Mouse (Mus musculus) heart, embryonic 15.5 days (tissue): ENCODE measurements at regions not wholly inside any gene's neighbourhood (a gene's known extent, or its start where the extent isn't known, plus 50 kb on each side); places are given as distances from the start of the nearest gene placed in this dataset.
A peak's percentile ranks its signal among the peaks of the same experiment; 100 is the strongest.

Experiments used
- ATAC-seq: fragments of 200-750 bp; cut with Nextera tagmentation; replicated peaks from 2 replicates; pipeline ENCODE4 v1.8.0; 2017; ENCODE audit warnings: low read depth, moderate TSS enrichment; ENCODE audit not compliant: insufficient number of reproducible peaks, insufficient read depth, low FRiP score
- H3K27ac ChIP-seq: fragments of 300-500 bp; sonication (generic); 2 replicates; pipeline ENCODE4 v1.5.1; 2015; ENCODE audit warnings: mild to moderate bottlenecking, inconsistent platforms
- H3K27me3 ChIP-seq: fragments of 300-500 bp; sonication (generic); 2 replicates; pipeline ENCODE4 v1.6.1; 2015; ENCODE audit warnings: inconsistent platforms
- H3K36me3 ChIP-seq: fragments of 300-500 bp; sonication (generic); 2 replicates; pipeline ENCODE4 v1.6.1; 2015; ENCODE audit warnings: mild to moderate bottlenecking, inconsistent platforms
- H3K4me1 ChIP-seq: fragments of 300-500 bp; sonication (generic); replicated peaks from 2 replicates; pipeline ENCODE4 v1.6.1; 2015; ENCODE audit warnings: inconsistent platforms
- H3K4me2 ChIP-seq: fragments of 300-500 bp; sonication (generic); 2 replicates; pipeline ENCODE4 v1.6.1; 2015; ENCODE audit warnings: inconsistent platforms, mild to moderate bottlenecking, moderate library complexity
- H3K4me3 ChIP-seq: fragments of 300-500 bp; sonication (generic); 2 replicates; pipeline ENCODE4 v1.5.1; 2015; ENCODE audit warnings: mild to moderate bottlenecking, inconsistent platforms
- H3K9ac ChIP-seq: fragments of 300-500 bp; sonication (generic); 2 replicates; pipeline ENCODE4 v1.6.1; 2015; ENCODE audit warnings: mild to moderate bottlenecking, inconsistent platforms
- H3K9me3 ChIP-seq: fragments of 300-500 bp; sonication (generic); replicated peaks from 2 replicates; pipeline ENCODE4 v1.6.1; 2016; ENCODE audit warnings: inconsistent platforms
- WGBS: fragments of 180-500 bp; shearing (Covaris S2); methylation state at CpG from one replicate; pipeline ENCODE4 v1.1.7; 2015; ENCODE audit warnings: mixed read lengths; 5-methylcytosine and 5-hydroxymethylcytosine counted together

- H3K4me3 ChIP-seq: no peak overlapping the region
- no peak overlapping the region for H3K9ac ChIP-seq
- H3K4me2 ChIP-seq: no peak overlapping the region
- 63% methylated on average over 5 of the region's 5 CpGs for WGBS
- no peaks in the 10 kb centered on the region for H3K27me3 ChIP-seq
- H3K4me1 ChIP-seq: no peaks in the 10 kb centered on the region
- H3K36me3 ChIP-seq: no peaks in the 10 kb centered on the region
- H3K9me3 ChIP-seq: no peaks in the 10 kb centered on the region
- no peak for ATAC-seq
- H3K27ac ChIP-seq: no peak overlapping the region
Observed at GRCm38 (mm10) chr15:16404077-16404476, 324.5 kb upstream of the Cdh9 start.

- H3K4me1 ChIP-seq: no peaks in the 10 kb centered on the region
- H3K4me2 ChIP-seq: no peak overlapping the region
- no peak for ATAC-seq
- H3K27ac ChIP-seq: no peak overlapping the region
- no peak overlapping the region for H3K9ac ChIP-seq
- no peaks in the 10 kb centered on the region for H3K27me3 ChIP-seq
- no peak overlapping the region for H3K4me3 ChIP-seq
- no peaks in the 10 kb centered on the region for H3K9me3 ChIP-seq
- H3K36me3 ChIP-seq: no peaks in the 10 kb centered on the region
Observed at GRCm38 (mm10) chr15:16406203-16406602, 322.4 kb upstream of the Cdh9 start.

GRCm38 (mm10) chr15:16411686-16412085, 316.9 kb upstream of the Cdh9 start:
- no peak overlapping the region for H3K4me2 ChIP-seq
- no peaks in the 10 kb centered on the region for H3K4me1 ChIP-seq
- no peaks in the 10 kb centered on the region for H3K36me3 ChIP-seq
- WGBS: 77% methylated on average over 1 of the region's 1 CpGs
- no peaks in the 10 kb centered on the region for H3K27me3 ChIP-seq
- no peak overlapping the region for H3K27ac ChIP-seq
- H3K9ac ChIP-seq: no peak overlapping the region
- no peak for ATAC-seq
- no peak overlapping the region for H3K4me3 ChIP-seq
- H3K9me3 ChIP-seq: no peaks in the 10 kb centered on the region

- WGBS: 53% methylated on average over 3 of the region's 3 CpGs
- Histone ChIP-seq H3K4me2 (no peak overlapping the region), H3K36me3 (no peaks in the 10 kb centered on the region), H3K9ac (no peak overlapping the region), H3K4me1 (no peaks in the 10 kb centered on the region), H3K27ac (no peak overlapping the region), H3K27me3 (no peaks in the 10 kb centered on the region), H3K9me3 (no peaks in the 10 kb centered on the region), H3K4me3 (no peak overlapping the region)
- no peak for ATAC-seq
Observed at GRCm38 (mm10) chr15:16417719-16418118, 310.8 kb upstream of the Cdh9 start.

GRCm38 (mm10) chr15:16423019-16423418, 305.5 kb upstream of the Cdh9 start:
- no peak for ATAC-seq
- Histone ChIP-seq H3K9me3 (no peaks in the 10 kb centered on the region), H3K27me3 (no peaks in the 10 kb centered on the region), H3K4me3 (no peak overlapping the region), H3K4me1 (no peaks in the 10 kb centered on the region), H3K36me3 (no peaks in the 10 kb centered on the region), H3K9ac (no peak overlapping the region), H3K27ac (no peak overlapping the region), H3K4me2 (no peak overlapping the region)
- WGBS: 73% methylated on average over 3 of the region's 3 CpGs

DNA sequence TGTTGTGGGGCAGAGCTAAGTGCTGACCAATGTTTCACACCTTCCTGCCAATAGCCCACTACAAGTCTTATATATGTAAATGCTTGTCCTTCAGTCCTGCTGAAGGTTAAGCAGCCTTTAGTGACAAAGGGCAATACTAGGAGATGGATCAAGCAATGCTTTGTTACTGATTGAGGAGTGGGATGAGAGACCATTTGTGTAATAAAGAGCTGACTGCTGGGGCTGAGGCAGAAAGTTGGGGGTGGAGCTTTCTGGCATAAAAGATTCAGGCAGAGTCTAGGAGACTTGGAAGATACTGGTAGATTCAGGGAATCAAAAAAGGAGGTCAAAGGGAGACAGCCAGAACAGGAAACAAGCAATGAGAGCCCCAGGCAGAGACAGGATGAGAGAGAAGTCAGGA, 281.9 kb upstream of the Cdh9 start:
- no peak overlapping the region for H3K4me3 ChIP-seq
- H3K27ac ChIP-seq: no peak overlapping the region
- no peak overlapping the region for H3K9ac ChIP-seq
- no peak for ATAC-seq
- H3K36me3 ChIP-seq: no peaks in the 10 kb centered on the region
- H3K4me2 ChIP-seq: no peak overlapping the region
- H3K4me1 ChIP-seq: no peaks in the 10 kb centered on the region
- no peaks in the 10 kb centered on the region for H3K27me3 ChIP-seq
- no peaks in the 10 kb centered on the region for H3K9me3 ChIP-seq

- 26% methylated on average over 3 of the region's 3 CpGs for WGBS
- H3K4me1 ChIP-seq: no peaks in the 10 kb centered on the region
- no peak overlapping the region for H3K4me3 ChIP-seq
- H3K9ac ChIP-seq: no peak overlapping the region
- no peak for ATAC-seq
- H3K9me3 ChIP-seq: no peaks in the 10 kb centered on the region
- H3K27me3 ChIP-seq: no peaks in the 10 kb centered on the region
- no peak overlapping the region for H3K27ac ChIP-seq
- H3K4me2 ChIP-seq: no peak overlapping the region
- no peaks in the 10 kb centered on the region for H3K36me3 ChIP-seq
Observed at GRCm38 (mm10) chr15:16491238-16491637, 237.3 kb upstream of the Cdh9 start.

DNA sequence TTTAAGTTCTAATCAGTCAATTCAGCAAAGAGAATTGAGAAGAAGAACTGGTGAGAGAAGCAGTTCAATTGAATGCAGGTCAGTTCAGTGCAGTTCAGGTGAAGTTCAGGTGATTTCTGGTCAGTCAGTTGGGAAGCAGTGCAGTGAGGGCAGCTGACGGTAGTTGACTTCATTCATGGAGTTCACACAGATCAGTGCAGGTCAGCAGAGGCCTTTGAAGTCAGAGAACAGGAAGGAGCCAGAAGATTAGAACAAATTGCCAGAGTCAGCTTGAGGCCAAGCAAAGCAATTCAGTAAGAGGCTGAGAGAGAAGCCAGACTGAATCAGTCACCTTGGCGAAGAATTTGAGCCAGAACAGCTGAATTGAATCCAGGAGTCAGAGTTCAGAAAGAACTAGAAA, 235.7 kb upstream of the Cdh9 start:
- H3K4me3 ChIP-seq: no peak overlapping the region
- H3K4me1 ChIP-seq: no peaks in the 10 kb centered on the region
- 47% methylated on average over 2 of the region's 2 CpGs for WGBS
- no peak overlapping the region for H3K9ac ChIP-seq
- no peaks in the 10 kb centered on the region for H3K9me3 ChIP-seq
- no peak for ATAC-seq
- H3K27ac ChIP-seq: no peak overlapping the region
- no peak overlapping the region for H3K4me2 ChIP-seq
- H3K36me3 ChIP-seq: no peaks in the 10 kb centered on the region
- no peaks in the 10 kb centered on the region for H3K27me3 ChIP-seq

GRCm38 (mm10) chr15:16520556-16520955, 208.0 kb upstream of the Cdh9 start:
- Histone ChIP-seq H3K27me3 (no peaks in the 10 kb centered on the region), H3K4me1 (no peaks in the 10 kb centered on the region), H3K36me3 (no peaks in the 10 kb centered on the region), H3K4me3 (no peak overlapping the region), H3K27ac (no peak overlapping the region), H3K9ac (no peak overlapping the region), H3K9me3 (no peaks in the 10 kb centered on the region), H3K4me2 (no peak overlapping the region)
- no peak for ATAC-seq
- 67% methylated on average over 4 of the region's 4 CpGs for WGBS

- peak; percentile 31; the same call in 1 of the 2 replicates for ATAC-seq
- no peaks in the 10 kb centered on the region for H3K9me3 ChIP-seq
- H3K9ac ChIP-seq: no peak overlapping the region
- no peak overlapping the region for H3K27ac ChIP-seq
- no peaks in the 10 kb centered on the region for H3K27me3 ChIP-seq
- no peak overlapping the region for H3K4me2 ChIP-seq
- 80% methylated on average over 6 of the region's 6 CpGs for WGBS
- no peaks in the 10 kb centered on the region for H3K4me1 ChIP-seq
- no peak overlapping the region for H3K4me3 ChIP-seq
- H3K36me3 ChIP-seq: no peaks in the 10 kb centered on the region
Observed at GRCm38 (mm10) chr15:16532587-16532986, 196.0 kb upstream of the Cdh9 start.

GRCm38 (mm10) chr15:16541226-16541625, 187.3 kb upstream of the Cdh9 start:
- H3K9me3 ChIP-seq: no peaks in the 10 kb centered on the region
- H3K9ac ChIP-seq: no peak overlapping the region
- no peaks in the 10 kb centered on the region for H3K4me1 ChIP-seq
- H3K4me3 ChIP-seq: no peak overlapping the region
- no peak for ATAC-seq
- H3K27me3 ChIP-seq: no peaks in the 10 kb centered on the region
- H3K27ac ChIP-seq: no peak overlapping the region
- 40% methylated on average over 1 of the region's 1 CpGs for WGBS
- H3K36me3 ChIP-seq: no peaks in the 10 kb centered on the region
- H3K4me2 ChIP-seq: no peak overlapping the region

DNA sequence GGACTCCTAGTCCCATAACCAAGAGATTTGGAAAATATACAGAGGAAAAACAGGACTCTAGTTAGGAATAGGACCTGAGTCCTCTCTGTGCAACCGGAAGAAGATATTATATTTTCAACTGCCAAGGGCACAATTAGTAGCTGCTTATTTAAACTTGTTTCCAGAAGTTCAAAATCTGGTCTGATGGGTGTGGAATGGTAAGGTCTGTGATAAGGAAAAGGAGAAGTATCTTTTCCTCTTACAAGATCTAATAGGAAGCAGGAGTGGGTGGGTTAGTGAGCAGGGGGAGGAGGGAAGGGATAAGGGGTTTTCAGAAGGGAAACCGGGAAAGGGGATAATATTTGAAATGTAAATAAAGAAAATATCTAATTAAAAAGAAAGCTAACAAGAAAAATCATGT, 173.4 kb upstream of the Cdh9 start:
- Histone ChIP-seq H3K4me3 (no peak overlapping the region), H3K36me3 (no peaks in the 10 kb centered on the region)

GRCm38 (mm10) chr15:16556338-16556737, 172.2 kb upstream of the Cdh9 start:
- H3K36me3 ChIP-seq: no peaks in the 10 kb centered on the region
- WGBS: 84% methylated on average over 9 of the region's 9 CpGs
- no peak overlapping the region for H3K27ac ChIP-seq
- no peak for ATAC-seq
- no peaks in the 10 kb centered on the region for H3K4me1 ChIP-seq
- no peak overlapping the region for H3K4me3 ChIP-seq
- no peaks in the 10 kb centered on the region for H3K9me3 ChIP-seq
- H3K9ac ChIP-seq: no peak overlapping the region
- no peak overlapping the region for H3K4me2 ChIP-seq
- H3K27me3 ChIP-seq: no peaks in the 10 kb centered on the region

More for the DNA sequence above, 173.4 kb upstream of the Cdh9 start:
- Histone ChIP-seq H3K4me2 (no peak overlapping the region), H3K9ac (no peak overlapping the region), H3K9me3 (no peaks in the 10 kb centered on the region), H3K4me1 (no peaks in the 10 kb centered on the region), H3K27me3 (no peaks in the 10 kb centered on the region), H3K27ac (no peak overlapping the region)
- no peak for ATAC-seq
- WGBS: 80% methylated on average over 2 of the region's 2 CpGs
